Mouse (Mus musculus) gastrocnemius, postnatal 36 days (tissue): ENCODE measurements around the gene Il16. TPM values are rescaled to one million over a fixed set of nuclear protein-coding genes. Genes with fewer than 3 reads are reported as not detected.

Experiments
- DNase-seq, 2 experiments: peaks; one replicate each; pipeline ENCODE4 v3.0.0; 2022
- intact Hi-C: fragments of 180-260 bp; cut with DNase I; formaldehyde crosslinking; loops from one replicate; pipeline ENCODE4 v1.15.1; 2025
- total RNA-seq, 2 experiments: library from RNA; stranded (reverse); gene quantifications; 2 replicates each; pipeline ENCODE4 v1.2.3; 2021

Gene Il16
- total RNA-seq, 2 experiments from 2014 or later = 2.4 to 3.1 TPM

- intact Hi-C loops = loop anchor here (5.0 kb wide), 2 partner anchors 77 to 107 kb away; no protein-coding TSS in a partner anchor
- no peak for DNase-seq
These were observed 49.9 kb downstream of the Il16 start for GRCm38 (mm10) chr7:83695449-83696212.

- intact Hi-C loops = loop anchor here (5.0 kb wide), 1 partner anchor 115 kb away; no protein-coding TSS in a partner anchor
- no peak for DNase-seq
These were observed 62.8 kb downstream of the Il16 start for GRCm38 (mm10) chr7:83682640-83683274.

- no peak for DNase-seq
- intact Hi-C loops = loop anchor here (5.0 to 10.0 kb wide), 2 partner anchors 111 to 814 kb away; partner anchors contain the start of gene Mex3b
These were observed 67.0 kb downstream of the Il16 start for GRCm38 (mm10) chr7:83678506-83678905.

- DNase-seq = no peak
- intact Hi-C loops = loop anchor here (5.0 to 10.0 kb wide), 2 partner anchors 110 to 812 kb away; partner anchors contain the start of gene Mex3b
These were observed 68.2 kb downstream of the Il16 start for GRCm38 (mm10) chr7:83677296-83677695.

GRCm38 (mm10) chr7:83675545-83676254 is 69.8 kb downstream of the Il16 start:
- no peak for DNase-seq
- intact Hi-C loops = loop anchor here (5.0 to 10.0 kb wide), 2 partner anchors 108 to 811 kb away; partner anchors contain the start of gene Mex3b

- intact Hi-C loops = loop anchor here (5.0 to 10.0 kb wide), 2 partner anchors 101 to 807 kb away; partner anchors contain the start of gene Mex3b
- DNase-seq = no peak
These were observed 74.0 kb downstream of the Il16 start for GRCm38 (mm10) chr7:83671573-83671972.

GRCm38 (mm10) chr7:83668724-83669123 is 76.8 kb downstream of the Il16 start:
- intact Hi-C loops = loop anchor here (10.0 kb wide), 1 partner anchor 216 kb away; the partner anchor contains the start of genes Mesd and Tlnrd1
- DNase-seq = peak in 1 of 2 experiments; percentile 46

- DNase-seq = no peak
- intact Hi-C loops = loop anchor here (10.0 kb wide), 1 partner anchor 217 kb away; the partner anchor contains the start of genes Mesd and Tlnrd1
These were observed 77.4 kb downstream of the Il16 start for GRCm38 (mm10) chr7:83667936-83668645.

- intact Hi-C loops = loop anchor here (10.0 kb wide), 1 partner anchor 219 kb away; the partner anchor contains the start of genes Mesd and Tlnrd1
- DNase-seq = no peak
These were observed 79.4 kb downstream of the Il16 start for GRCm38 (mm10) chr7:83666087-83666595.

GRCm38 (mm10) chr7:83662711-83663375 is 82.7 kb downstream of the Il16 start:
- intact Hi-C loops = loop anchor here (10.0 kb wide), 1 partner anchor 222 kb away; the partner anchor contains the start of genes Mesd and Tlnrd1

GRCm38 (mm10) chr7:83661763-83662162 is 83.8 kb downstream of the Il16 start:
- intact Hi-C loops = loop anchor here (10.0 kb wide), 1 partner anchor 223 kb away; the partner anchor contains the start of genes Mesd and Tlnrd1
- no peak for DNase-seq

More at GRCm38 (mm10) chr7:83662711-83663375, 82.7 kb downstream of the Il16 start:
- DNase-seq = no peak

- no peak for DNase-seq
- intact Hi-C loops = loop anchor here (10.0 kb wide), 1 partner anchor 224 kb away; the partner anchor contains the start of genes Mesd and Tlnrd1
These were observed 84.5 kb downstream of the Il16 start for GRCm38 (mm10) chr7:83661031-83661430.

- no peak for DNase-seq
- intact Hi-C loops = loop anchor here (10.0 kb wide), 1 partner anchor 225 kb away; the partner anchor contains the start of genes Mesd and Tlnrd1
These were observed 85.2 kb downstream of the Il16 start for GRCm38 (mm10) chr7:83660273-83660691.

GRCm38 (mm10) chr7:83659159-83660065 is 86.1 kb downstream of the Il16 start:
- intact Hi-C loops = loop anchor here (10.0 kb wide), 1 partner anchor 225 kb away; the partner anchor contains the start of genes Mesd and Tlnrd1
- DNase-seq = peak in 1 of 2 experiments; percentile 14

GRCm38 (mm10) chr7:83658716-83659115 is 86.8 kb downstream of the Il16 start:
- no peak for DNase-seq
- intact Hi-C loops = no loop called here

GRCm38 (mm10) chr7:83654938-83655630 is 90.4 kb downstream of the Il16 start:
- intact Hi-C loops = no loop called here
- peak in 1 of 2 experiments; percentile 15 for DNase-seq

- intact Hi-C loops = no loop called here
These were observed 91.3 kb downstream of the Il16 start for GRCm38 (mm10) chr7:83654196-83654595.

More at GRCm38 (mm10) chr7:83654196-83654595, 91.3 kb downstream of the Il16 start:
- no peak for DNase-seq
